Mouse (Mus musculus) CD4-positive, CD25-positive, alpha-beta regulatory T cell, adult 9 weeks (primary cell): Measurements from ENCODE around the gene Mtf2. TPM values are rescaled to one million over a fixed set of nuclear protein-coding genes. Genes with fewer than 3 reads are reported as not detected.

Experiments
- polyA plus RNA-seq: library from polyadenylated mRNA; unstranded; fragments of 100-300 nt; shearing (Covaris generic); gene quantifications from one replicate; pipeline ENCODE4 v1.2.1, GENCODE M21; 2017

Gene Mtf2
- polyA plus RNA-seq: 111 TPM

DNA sequence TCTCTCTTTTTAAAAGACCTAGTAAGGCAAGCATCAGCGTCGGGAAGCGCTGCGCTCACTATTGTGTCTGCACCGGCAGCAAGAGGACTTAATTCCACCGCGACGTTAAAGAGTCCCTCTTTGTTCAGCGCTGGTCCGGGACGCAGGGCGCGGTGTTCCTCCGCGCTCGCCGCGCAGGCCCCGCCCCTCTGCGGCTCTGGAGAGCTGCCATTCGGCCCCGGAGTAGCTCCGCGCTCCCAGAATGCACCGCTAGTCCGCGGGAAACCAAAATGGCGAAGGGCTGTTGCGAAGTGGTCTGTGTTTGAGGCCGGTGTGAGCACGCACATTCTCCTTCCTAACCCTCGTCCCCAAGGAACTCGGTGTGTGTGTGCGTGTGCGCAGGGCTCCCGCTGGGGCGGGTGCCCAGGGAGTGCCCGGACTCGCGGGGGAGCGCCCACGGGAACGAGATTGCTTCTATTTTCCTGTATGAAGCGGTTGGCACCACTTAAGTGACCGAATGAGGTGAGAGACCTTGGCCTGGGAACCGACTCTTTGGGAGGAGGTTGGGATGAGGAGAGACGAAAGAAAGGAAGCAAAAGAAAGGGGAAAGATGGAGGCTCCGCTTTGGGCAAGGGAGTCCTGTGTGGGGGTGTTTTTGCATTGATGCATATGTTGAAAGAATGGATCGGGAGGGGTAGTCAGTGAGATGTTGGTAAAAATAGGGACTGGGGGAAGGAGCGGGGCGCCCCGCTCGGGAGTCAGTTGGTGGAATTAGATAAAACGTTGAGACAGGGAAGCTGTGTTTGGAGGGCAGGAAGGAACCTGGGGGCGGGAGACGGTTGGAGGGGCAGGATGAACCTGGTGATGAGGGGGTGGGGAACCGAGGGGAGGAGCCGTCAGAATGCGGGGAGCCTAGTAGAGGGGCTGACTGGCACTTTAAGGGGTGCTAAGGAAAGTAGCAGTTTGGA is at the start of gene Mtf2:
Gene Mtf2 (plus strand): TSS at position 210 of the 947 bp plus-strand sequence.

GRCm38 (mm10) chr5:108132441-108133243 is 67.2 kb downstream of the Mtf2 start, which contains the start of the genes Tmed5 and Ccdc18:
TSS of gene Tmed5 (minus strand) at chr5:108132620.
TSS of gene Ccdc18 (plus strand) at chr5:108132875.

Other genes starting within 250 kb of the Mtf2 start
- gene Ube2d2b, start 235.6 kb upstream of the Mtf2 start, polyA plus RNA-seq: not detected
- 0.57 TPM for gene Evi5, start 190.6 kb upstream of the Mtf2 start, polyA plus RNA-seq
- 34.0 TPM for gene Rpl5, start 165.2 kb upstream of the Mtf2 start, polyA plus RNA-seq
- 79.2 TPM for gene Fam69a, start 78.6 kb upstream of the Mtf2 start, polyA plus RNA-seq
- gene Tmed5, start 66.9 kb downstream of the Mtf2 start, polyA plus RNA-seq: 90.1 TPM
- gene Ccdc18, start 67.2 kb downstream of the Mtf2 start, polyA plus RNA-seq: 2.3 TPM
- gene Dr1, start 203.2 kb downstream of the Mtf2 start, polyA plus RNA-seq: 23.4 TPM
- 7.1 TPM for gene Pigg, start 246.9 kb downstream of the Mtf2 start, polyA plus RNA-seq